Mouse (Mus musculus): ENCODE measurements at regions not wholly inside any gene's neighbourhood (a gene's known extent, or its start where the extent isn't known, plus 50 kb on each side); places are given as distances from the start of the nearest gene placed in this dataset.

DNA sequence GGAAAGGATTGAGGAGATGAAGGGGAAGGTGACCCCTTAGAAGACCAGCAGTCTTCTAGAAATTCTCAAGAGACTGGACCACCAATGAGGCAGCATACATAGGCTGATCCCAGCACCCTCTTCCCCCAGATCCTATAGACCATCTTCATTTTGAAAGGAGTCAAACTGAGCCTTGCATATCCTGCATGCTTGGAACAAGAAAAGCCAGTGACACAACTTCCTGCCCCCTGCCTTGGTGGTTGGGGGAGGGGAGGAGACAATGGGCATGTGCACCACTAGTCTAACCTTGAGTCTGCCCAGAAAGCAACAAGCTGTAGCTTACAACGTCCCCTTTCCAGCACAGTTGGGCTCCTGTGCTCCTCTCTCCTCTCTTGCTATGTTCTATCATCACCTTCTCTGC is 531.3 kb upstream of the Lrrn3 start:
- TF ChIP-seq POLR2A (IDR thresholded peaks at IDR 0.05; ENCODE audit: control insufficient read depth in 1 of 2, insufficient read depth in 1 of 2, low read depth in 1 of 2, low read length in 2 of 2, poor library complexity in 1 of 2) (no peak), CTCF (IDR thresholded peaks at IDR 0.05 in 2 of 3, conservative IDR thresholded peaks at IDR 0.05 in 1 of 3; ENCODE audit: control insufficient read depth in 1 of 3, insufficient read depth in 1 of 3, low read depth in 2 of 3, low read length in 3 of 3, poor library complexity in 1 of 3, severe bottlenecking in 1 of 3) (no peak), ZC3H11A (IDR thresholded peaks at IDR 0.05; ENCODE audit: low read depth, low read length) (no peak), RAD21 (IDR thresholded peaks at IDR 0.05; ENCODE audit: low read depth, low read length) (no peak), NELFE (IDR thresholded peaks at IDR 0.05; ENCODE audit: low read depth, low read length) (no peak), E2F4 (IDR thresholded peaks at IDR 0.05; ENCODE audit: borderline replicate concordance, low read depth, low read length) (no peak)
